Mouse (Mus musculus) C2C12 (cell line): Measurements from ENCODE around the gene Bcl2l13.

Experiments used
- CEBPB ChIP-seq: IDR thresholded peaks from one replicate; pipeline ENCODE4 v1.6.1; 2011; ENCODE audit warnings: low read depth, mild to moderate bottlenecking, control low read depth, moderate library complexity
- CTCF ChIP-seq: IDR thresholded peaks from one replicate; pipeline ENCODE4 v1.5.1; 2011; ENCODE audit not compliant: control insufficient read depth, insufficient read depth, insufficient read length
- FOSL1 ChIP-seq: IDR thresholded peaks from one replicate; pipeline ENCODE4 v1.8.0; 2011; ENCODE audit warnings: mild to moderate bottlenecking, low read length; ENCODE audit not compliant: poor library complexity, insufficient read depth, severe bottlenecking
- MAX ChIP-seq: IDR thresholded peaks from one replicate; pipeline ENCODE4 v1.6.1; 2011; ENCODE audit warnings: mild to moderate bottlenecking, control low read depth
- MYOD1 ChIP-seq: IDR thresholded peaks from one replicate; pipeline ENCODE4 v1.6.1; 2011; ENCODE audit warnings: low read depth; ENCODE audit not compliant: control insufficient read depth, insufficient read length
- USF1 ChIP-seq: IDR thresholded peaks from one replicate; pipeline ENCODE4 v1.6.1; 2011; ENCODE audit warnings: low read depth, mild to moderate bottlenecking, control low read depth, moderate library complexity

DNA sequence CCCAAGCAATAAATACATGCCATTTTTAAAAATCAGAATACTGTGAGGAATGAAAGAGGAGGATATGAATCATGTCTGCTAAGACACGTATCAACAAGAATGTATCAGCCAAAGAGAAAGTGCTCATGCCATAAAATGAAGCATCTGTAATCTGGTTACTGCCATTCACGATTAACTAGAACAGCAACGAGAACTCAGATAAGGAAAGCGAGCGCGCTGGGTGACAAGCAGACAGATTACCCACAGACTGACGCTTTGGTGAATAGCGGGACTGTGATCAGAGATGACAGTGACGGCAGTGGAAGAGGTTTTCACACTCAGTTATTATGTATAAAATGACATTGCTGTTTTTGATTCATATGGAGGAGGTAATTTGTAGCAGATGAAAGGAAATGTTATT lies 37.9 kb downstream of the Bcl2l13 start:
- TF ChIP-seq CTCF (no peak), MYOD1 (no peak), FOSL1 (no peak), MAX (no peak), CEBPB (no peak), USF1 (no peak)
